Mouse (Mus musculus): Measurements from ENCODE around the gene Rlim.

Rlim gene

GRCm38 (mm10) chrX:103981169-103981689, at the start of gene Rlim:
Gene Rlim, minus strand, starts transcription at chrX:103981284.
- WGBS, result 3% methylated on average over 27 of the region's 27 CpGs

DNA sequence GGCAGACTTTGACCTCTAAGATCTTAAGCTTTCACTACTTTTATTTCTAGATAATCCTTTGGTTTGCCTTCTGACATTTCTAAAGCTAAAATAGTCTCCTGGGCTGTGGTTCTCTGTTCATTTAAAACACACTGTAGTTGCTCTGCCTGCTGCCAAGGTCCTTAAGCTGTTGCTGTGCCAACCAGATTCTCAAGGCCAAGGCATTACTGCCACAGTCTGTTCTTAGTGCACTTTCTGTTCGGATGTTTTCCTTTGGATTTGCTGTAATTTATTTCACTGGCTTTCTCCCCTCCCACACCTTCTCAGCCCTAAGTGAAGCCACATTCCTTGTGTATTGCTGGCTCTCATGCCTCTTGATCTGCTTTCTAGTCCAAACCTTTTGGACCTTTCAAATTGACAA, 36.1 kb upstream of the Rlim start:
- WGBS, result 36% methylated on average over 1 of the region's 1 CpGs

DNA sequence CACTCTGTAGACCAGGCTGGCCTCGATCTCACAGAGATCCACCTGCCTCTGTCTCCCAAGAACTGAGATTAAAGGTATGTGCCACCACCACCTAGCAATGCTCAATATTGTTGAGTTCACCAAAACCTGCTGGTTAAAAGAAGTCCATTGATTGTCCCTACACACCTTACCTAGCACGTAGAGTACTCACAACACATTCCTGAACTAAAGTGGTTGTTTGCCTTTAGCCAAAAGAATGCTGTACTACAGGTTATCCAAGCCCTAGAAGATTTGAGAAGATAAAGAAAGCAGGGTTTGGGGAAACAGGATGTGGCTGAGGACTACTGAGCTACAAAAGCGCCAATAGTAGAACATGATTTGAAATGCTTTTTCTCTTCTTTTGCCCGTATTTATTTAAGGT, 34.0 kb upstream of the Rlim start:
- 95% methylated on average over 4 of the region's 4 CpGs for WGBS

GRCm38 (mm10) chrX:104013318-104013811, 32.3 kb upstream of the Rlim start:
- WGBS, result 51% methylated on average over 4 of the region's 4 CpGs

DNA sequence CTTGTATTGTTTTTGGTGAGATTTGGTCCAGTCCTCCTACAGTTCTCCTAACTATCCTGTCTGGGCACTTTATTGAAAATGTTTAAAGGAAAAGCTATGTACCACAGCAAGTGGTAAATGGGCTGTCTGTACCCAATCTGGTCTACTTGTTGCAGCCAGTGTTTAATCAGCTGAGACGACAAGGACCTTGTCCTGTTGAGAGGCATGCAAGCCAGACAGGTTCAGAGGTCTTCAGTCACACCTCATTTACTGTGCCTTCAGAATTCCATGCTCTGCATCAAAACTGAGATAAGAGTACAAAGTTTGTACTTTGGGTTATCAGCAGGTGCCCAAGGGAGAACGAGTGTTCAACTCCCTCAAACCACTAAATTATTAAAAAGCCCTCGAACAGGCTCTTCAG, 13.7 kb upstream of the Rlim start:
- 78% methylated on average over 3 of the region's 3 CpGs for WGBS

DNA sequence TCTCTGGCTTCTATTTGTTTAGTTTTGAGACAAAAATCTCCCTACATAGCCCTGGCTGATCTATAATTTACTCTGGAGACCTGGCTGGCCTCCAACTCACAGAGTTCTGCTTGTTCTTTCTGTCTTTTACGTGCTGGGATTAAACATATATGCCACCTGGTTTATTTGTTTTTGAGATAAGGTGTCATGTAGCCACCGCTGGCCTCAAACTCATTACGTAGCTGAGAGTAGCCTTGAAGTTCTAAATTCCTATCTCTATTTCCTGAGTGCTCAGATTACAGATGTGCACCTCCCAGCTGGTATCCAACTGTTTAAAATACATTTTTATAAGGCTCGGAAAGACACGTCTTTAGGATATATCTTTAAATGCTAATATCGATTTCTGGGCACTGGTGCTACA, 12.8 kb upstream of the Rlim start:
- WGBS, result 83% methylated on average over 6 of the region's 6 CpGs

- WGBS, result 36% methylated on average over 10 of the region's 10 CpGs
Observed at GRCm38 (mm10) chrX:103991702-103992101, 10.6 kb upstream of the Rlim start.

GRCm38 (mm10) chrX:103990392-103990791, 9.3 kb upstream of the Rlim start:
- 75% methylated on average over 2 of the region's 2 CpGs for WGBS

DNA sequence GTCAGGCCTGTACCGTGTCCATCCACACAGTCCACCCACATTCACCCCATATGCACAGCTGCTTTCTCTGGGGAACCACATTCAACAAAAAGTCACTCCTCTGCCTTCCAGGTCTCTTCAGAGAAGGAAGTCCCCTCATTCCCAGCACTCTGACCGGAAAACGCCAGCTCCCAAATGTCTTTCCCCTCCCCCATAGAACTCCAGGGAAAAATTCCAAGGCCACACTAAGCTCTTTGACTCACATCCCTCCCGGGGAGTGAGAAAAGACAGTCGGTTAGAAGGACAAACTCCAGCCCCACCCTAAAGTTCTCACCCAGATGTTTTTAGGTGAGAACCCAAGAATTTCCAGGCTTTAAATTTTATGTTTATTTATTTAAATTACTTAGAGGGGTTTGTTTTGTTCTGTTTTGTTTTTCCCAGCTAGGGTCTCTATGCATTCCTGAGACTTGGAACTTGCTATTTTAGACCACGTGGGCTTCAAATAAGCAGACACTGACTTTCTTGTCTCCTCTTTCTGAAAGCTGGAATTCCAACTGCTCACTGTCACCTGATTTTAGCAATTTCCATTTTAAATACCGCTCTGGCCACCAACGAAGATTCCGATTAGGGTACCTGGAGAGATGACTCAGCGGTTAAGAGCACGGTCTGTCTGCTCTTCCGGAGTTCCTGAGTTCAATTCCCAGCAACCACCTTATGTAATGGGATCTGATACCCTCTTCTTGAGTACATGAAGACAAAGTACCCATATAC, 6.3 kb upstream of the Rlim start:
- 49% methylated on average over 12 of the region's 12 CpGs for WGBS

DNA sequence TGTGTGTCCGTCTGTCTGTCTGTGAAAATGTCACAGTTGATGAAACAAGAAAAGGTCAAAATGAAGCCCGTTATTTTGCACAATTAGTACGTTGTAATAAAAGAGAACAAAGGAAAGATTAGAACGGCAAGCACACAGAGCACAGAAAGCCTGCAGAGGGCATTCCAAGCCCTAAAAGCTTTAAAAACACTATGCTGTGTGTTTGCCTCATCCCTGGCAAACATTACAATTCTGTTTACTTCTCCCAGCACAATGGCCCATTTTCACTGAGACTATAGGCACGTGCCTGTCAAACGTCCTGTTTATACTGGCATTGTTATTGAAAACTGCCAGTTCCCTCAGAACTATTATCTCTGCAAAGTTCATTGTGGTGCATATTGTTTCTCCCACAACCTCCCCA, 5.1 kb upstream of the Rlim start:
- 17% methylated on average over 6 of the region's 6 CpGs for WGBS

DNA sequence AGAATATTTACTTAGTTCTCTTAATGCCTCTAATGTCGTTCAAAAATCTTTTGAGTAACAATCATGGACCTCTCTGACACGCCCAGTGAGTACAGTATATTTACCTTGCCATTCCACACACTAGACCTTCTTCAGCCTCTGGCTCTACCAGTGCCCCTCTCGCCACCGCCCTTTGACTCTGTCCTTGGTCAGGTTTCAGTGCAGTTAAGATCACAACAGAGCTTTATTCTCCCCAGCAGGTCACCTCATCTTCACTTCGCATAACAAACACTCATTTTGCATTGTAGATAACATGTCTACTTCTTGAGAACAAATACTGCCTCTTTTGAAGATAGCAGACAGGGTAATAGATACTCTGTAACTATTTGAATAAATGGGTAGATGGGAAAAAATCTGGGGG, 3.9 kb upstream of the Rlim start:
- WGBS, result 59% methylated on average over 5 of the region's 5 CpGs

- WGBS, result 74% methylated on average over 10 of the region's 10 CpGs
Observed at GRCm38 (mm10) chrX:103981806-103982205, 722 bp upstream of the Rlim start.

GRCm38 (mm10) chrX:103980590-103981168, 405 bp downstream of the Rlim start:
- WGBS, result 10% methylated on average over 47 of the region's 51 CpGs

- 7% methylated on average over 12 of the region's 12 CpGs for WGBS
Observed at GRCm38 (mm10) chrX:103980036-103980435, 1.0 kb downstream of the Rlim start.

DNA sequence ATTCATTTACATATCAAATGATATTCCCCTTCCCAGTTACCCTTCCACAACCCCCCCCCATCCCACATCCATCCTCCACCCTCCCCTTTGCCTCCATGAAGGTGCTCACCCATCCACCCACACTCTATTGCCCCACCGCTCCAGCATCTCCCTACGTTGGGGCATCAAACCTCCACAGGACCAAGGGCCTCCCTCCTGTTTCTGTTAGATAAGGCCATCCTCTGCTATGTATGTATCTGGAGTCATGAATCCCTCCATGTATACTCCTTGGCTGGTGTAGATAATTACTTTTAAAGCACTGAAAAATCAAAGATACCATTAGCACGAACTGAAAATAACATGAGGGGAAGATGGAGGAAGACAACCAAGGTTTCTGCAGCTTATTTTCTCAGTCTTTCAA, 41.4 kb downstream of the Rlim start:
- 92% methylated on average over 3 of the region's 3 CpGs for WGBS

DNA sequence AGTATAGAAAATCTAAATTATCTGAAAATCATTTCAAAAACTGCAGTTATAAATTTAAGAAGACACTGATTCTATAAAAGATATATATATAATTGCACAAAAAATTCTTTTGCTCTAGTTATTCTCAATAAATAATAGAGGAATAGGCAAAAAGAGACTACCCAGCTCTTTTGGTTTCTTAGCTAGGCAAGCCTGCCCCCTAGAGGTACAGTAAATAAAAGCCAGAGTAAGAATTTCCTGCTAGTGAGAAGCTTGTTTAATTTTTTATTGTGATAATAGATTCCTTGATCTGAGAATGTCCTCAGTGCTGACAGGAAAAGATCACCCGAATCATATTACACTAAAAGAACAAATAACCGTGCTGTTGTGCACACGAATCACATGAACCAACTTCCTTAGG, 43.8 kb downstream of the Rlim start:
- 28% methylated on average over 3 of the region's 3 CpGs for WGBS

DNA sequence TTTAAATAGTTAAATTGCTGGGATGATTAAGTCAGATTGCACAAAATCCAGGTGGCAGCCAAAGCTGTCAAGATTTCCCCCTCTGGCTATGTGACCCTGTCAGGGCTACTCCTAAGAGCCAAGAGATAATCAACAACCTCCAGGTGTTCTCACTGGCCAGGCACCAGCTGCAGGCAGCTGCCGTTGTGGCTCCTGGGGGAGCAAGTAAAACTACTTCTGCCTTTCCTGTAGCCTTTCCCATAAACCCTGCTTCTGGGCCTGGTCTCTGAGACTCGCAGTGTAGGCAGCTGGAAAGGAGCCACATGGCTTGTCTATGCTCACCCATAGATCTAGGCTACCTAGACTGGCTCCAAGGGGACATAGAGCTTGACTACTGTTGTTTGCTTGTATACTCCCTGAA, 58.6 kb downstream of the Rlim start:
- WGBS, result 58% methylated on average over 2 of the region's 2 CpGs

DNA sequence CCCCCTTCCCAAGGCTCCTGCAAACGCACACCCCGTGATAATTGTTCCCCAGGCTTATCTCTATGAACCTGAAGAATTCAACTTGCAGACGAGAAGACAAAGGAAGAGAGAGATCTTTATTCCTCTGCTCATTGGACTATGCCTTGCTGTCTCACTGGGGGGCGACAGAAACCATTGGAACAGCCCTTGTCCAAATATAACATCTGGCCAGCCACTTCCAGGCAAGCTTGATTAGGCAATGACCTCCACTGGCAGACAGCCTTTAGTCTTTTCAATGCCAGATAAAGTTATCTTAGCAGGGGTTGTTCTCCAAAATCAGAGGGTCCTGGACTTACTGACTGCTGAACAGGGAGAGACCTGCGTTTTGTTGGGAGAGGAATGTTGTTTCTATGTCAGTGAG, 62.1 kb downstream of the Rlim start:
- WGBS, result 69% methylated on average over 5 of the region's 5 CpGs

DNA sequence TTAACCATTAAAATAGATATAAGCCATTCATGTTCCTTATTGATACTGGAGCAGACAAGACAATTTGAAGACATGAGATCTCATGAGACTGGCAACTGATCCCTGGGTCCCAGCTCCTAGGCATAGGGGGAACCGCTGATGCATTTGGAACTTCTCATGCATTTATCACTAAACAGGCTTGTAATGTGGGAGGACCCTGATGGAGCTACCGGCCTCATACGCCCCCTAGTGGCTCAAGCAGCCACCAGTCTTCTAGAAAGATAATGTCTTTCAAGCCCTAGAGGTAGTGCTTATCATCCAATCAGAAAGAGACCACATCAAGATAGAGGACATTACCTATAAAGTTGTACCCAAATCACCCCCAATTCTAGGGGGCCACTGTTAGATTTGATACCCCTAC, 66.3 kb downstream of the Rlim start:
- 1% methylated on average over 3 of the region's 3 CpGs for WGBS

Measured in cerebral cortex, adult 2 months (tissue).